Mouse (Mus musculus) liver, postnatal 0 days (tissue): ENCODE results near the gene Vtn. TPM values are rescaled to one million over a fixed set of nuclear protein-coding genes. Genes with fewer than 3 reads are reported as not detected.

ENCODE experiments used
- ATAC-seq: fragments of 200-750 bp; cut with Nextera tagmentation; 2 replicates; pipeline ENCODE4 v1.8.0; 2017; ENCODE audit warnings: mild to moderate bottlenecking, moderate library complexity
- DNase-seq: peaks from one replicate; pipeline ENCODE4 v3.0.0-alpha.2; 2016
- H3K27ac ChIP-seq: fragments of 300-500 bp; sonication (generic); 2 replicates; pipeline ENCODE4 v1.5.1; 2014; ENCODE audit warnings: antibody characterized with exemption, moderate library complexity, mild to moderate bottlenecking, low read depth
- H3K27me3 ChIP-seq: fragments of 300-500 bp; sonication (generic); 2 replicates; pipeline ENCODE4 v1.6.1; 2014; ENCODE audit warnings: low read length, control low read depth, mixed read lengths; ENCODE audit not compliant: insufficient read depth
- H3K36me3 ChIP-seq: fragments of 300-500 bp; sonication (generic); replicated peaks from 2 replicates; pipeline ENCODE4 v1.6.1; 2014; ENCODE audit warnings: mild to moderate bottlenecking, control low read depth, low read length, moderate library complexity, mixed read lengths; ENCODE audit not compliant: insufficient read depth
- H3K4me1 ChIP-seq: fragments of 300-500 bp; sonication (generic); 2 replicates; pipeline ENCODE4 v1.6.1; 2014; ENCODE audit warnings: antibody characterized with exemption, mild to moderate bottlenecking, control low read depth; ENCODE audit not compliant: insufficient read depth
- H3K4me2 ChIP-seq: fragments of 300-500 bp; sonication (generic); 2 replicates; pipeline ENCODE4 v1.6.1; 2014; ENCODE audit warnings: low read depth, mild to moderate bottlenecking, low read length, moderate library complexity, mixed read lengths
- H3K4me3 ChIP-seq: fragments of 300-500 bp; sonication (generic); 2 replicates; pipeline ENCODE4 v1.5.1; 2014; ENCODE audit warnings: low read depth, low read length
- H3K9ac ChIP-seq: fragments of 300-500 bp; sonication (generic); replicated peaks from 2 replicates; pipeline ENCODE4 v1.6.1; 2014; ENCODE audit warnings: mild to moderate bottlenecking, moderate library complexity
- H3K9me3 ChIP-seq: fragments of 300-500 bp; sonication (generic); 2 replicates; pipeline ENCODE4 v1.6.1; 2016; ENCODE audit warnings: mild to moderate bottlenecking, control low read depth, low read length, mixed read lengths
- CTCF ChIP-seq: sonication (generic); IDR thresholded peaks from 2 replicates; pipeline ENCODE4 v1.5.1; 2016; ENCODE audit warnings: antibody characterized with exemption, low read depth
- EP300 ChIP-seq: IDR thresholded peaks from 2 replicates; pipeline ENCODE4 v1.6.1; 2016; ENCODE audit warnings: antibody characterized with exemption, low read depth, mild to moderate bottlenecking
- WGBS: fragments of 180-500 bp; shearing (Covaris S2); extraction: QIAGEN DNeasy Blood & Tissue Kit; methylation state at CpG from one replicate; pipeline ENCODE4 v1.1.7; 2014; ENCODE audit not compliant: insufficient replicate concordance; 5-methylcytosine and 5-hydroxymethylcytosine counted together
- polyA plus RNA-seq: library from polyadenylated mRNA; unstranded; fragments of >200 nt; fragmentation: Nextera tagmentation; extraction: Ambion mirVana; gene quantifications from 2 replicates; pipeline ENCODE4 v1.2.1, GENCODE M21; 2015

Gene Vtn
- polyA plus RNA-seq, 1 experiment from 2014 or later, result 2,013 TPM

GRCm38 (mm10) chr11:78549491-78549987 is 50.6 kb downstream of the Vtn start:
- H3K4me2 ChIP-seq, result peak overlapping the region; percentile 99
- ATAC-seq, result peak; percentile 9; the same call in 1 of the 2 replicates
- H3K9ac ChIP-seq, result peak overlapping the region; percentile 82
- H3K4me3 ChIP-seq, result peak overlapping the region; percentile 83
- TF ChIP-seq CTCF (no peak), EP300 (0 out of 2 replicates have a peak, but pooled peaks have one; percentile 8)
- no peaks in the 10 kb centered on the region for H3K9me3 ChIP-seq
- 0 out of 2 replicates have a peak, but pooled peaks cover 2% of the 10 kb centered on the region for H3K36me3 ChIP-seq
- WGBS, result 8% methylated on average over 5 of the region's 5 CpGs
- H3K27me3 ChIP-seq, result no peaks in the 10 kb centered on the region
- DNase-seq, result no peak
- peaks cover 21% of the 10 kb centered on the region for H3K4me1 ChIP-seq
- peak overlapping the region; percentile 92 for H3K27ac ChIP-seq

DNA sequence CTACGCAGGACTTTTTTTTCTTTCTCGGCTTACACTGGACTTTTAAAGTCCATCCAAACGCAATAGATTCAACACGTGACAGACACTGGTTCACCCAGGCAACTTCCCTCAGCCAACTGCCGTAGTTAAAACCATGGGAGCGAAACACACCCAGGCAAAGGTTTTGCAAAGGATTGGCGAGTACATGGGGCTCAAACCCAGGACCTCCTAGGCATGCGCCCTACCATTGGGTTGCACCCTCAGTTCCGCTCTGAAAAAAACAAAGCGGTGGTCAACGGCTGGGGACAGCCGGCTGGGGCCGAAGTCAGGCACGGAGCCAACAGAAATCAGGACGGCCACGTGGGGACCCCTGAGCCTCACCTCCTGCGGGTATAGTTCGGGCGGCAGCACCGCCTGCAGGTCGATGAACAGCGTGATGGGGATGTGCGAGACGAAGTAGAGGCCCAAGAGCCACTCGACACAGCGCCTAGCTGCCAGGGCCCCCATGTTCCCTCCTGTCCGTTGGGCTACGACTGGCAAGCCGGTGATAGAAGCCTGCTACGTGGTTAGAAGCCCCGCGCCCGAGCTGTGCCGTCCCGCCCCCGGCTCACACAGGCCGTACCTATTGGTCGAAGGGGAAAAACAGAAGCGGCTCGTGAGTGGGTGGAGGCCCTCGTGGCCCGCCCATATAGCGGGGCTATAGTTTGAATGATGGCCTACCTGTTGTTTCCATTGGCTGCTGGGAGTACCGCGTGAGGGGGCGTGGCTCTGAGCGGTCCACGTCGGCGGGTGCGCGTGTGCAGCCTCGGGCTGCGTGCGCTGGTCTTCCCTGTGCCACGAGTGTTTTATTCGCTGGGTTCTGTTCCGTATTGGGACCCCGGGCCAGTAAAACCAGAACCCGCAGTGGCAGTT is 51.5 kb downstream of the Vtn start, which contains the start of gene Tmem97:
Gene Tmem97, minus strand, starts transcription at position 610 of the 891 bp plus-strand sequence.
- H3K4me2 ChIP-seq, result peak within 1 kb of the TSS; percentile 99
- H3K4me3 ChIP-seq, result peak within 1 kb of the TSS; percentile 83
- H3K9me3 ChIP-seq, result no peaks in the 10 kb centered on the region
- peak within 1 kb of the TSS; percentile 92 for H3K27ac ChIP-seq
- no peaks in the 10 kb centered on the region for H3K27me3 ChIP-seq
- under 1% methylated on average over 60 of the region's 60 CpGs for WGBS
- peaks cover 21% of the 10 kb centered on the region for H3K4me1 ChIP-seq
- TF ChIP-seq EP300, result no peak; the same call in 1 of the 2 replicates
- TF ChIP-seq CTCF, result peak; percentile 44
- peak; percentile 99 for ATAC-seq
- H3K36me3 ChIP-seq, result 0 out of 2 replicates have a peak, but pooled peaks cover 2% of the 10 kb centered on the region
- DNase-seq, result peak; percentile 96
- peak within 1 kb of the TSS; percentile 82 for H3K9ac ChIP-seq

DNA sequence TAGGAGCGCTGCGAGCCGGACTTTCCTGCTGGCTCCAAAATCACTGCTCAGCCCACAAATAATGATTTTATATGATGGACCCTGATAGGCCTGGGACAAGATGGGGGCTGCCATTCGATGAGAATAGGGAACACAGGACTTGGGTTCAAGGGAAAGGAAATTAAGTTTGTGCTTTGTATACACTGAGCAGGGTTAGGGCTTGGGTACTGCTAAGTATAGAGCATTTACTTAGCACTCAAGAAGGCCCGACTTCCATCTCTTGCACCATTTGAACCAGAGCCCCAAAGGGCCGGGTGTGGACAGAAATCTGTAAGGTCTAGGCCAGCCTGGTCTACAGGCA is 52.1 kb downstream of the Vtn start:
- TF ChIP-seq EP300 (no peak), CTCF (no peak)
- 31% methylated on average over 6 of the region's 6 CpGs for WGBS
- ATAC-seq (no peak), DNase-seq (no peak)
- H3K4me2 ChIP-seq, result peak overlapping the region; percentile 99
- peak overlapping the region; percentile 83 for H3K4me3 ChIP-seq
- H3K36me3 ChIP-seq, result no peaks in the 10 kb centered on the region
- peaks cover 23% of the 10 kb centered on the region for H3K4me1 ChIP-seq
- H3K27me3 ChIP-seq, result no peaks in the 10 kb centered on the region
- no peak overlapping the region for H3K9ac ChIP-seq
- no peak overlapping the region for H3K27ac ChIP-seq
- no peaks in the 10 kb centered on the region for H3K9me3 ChIP-seq

Other genes with a start within 250 kb of the Vtn start
- 29.6 and 32.7 TPM in 2 replicates for gene 2610507B11Rik, start 237.3 kb upstream of the Vtn start, polyA plus RNA-seq
- gene BC030499, start 208.2 kb upstream of the Vtn start, polyA plus RNA-seq, result 0.07 TPM in 1 of 2 replicates, not detected in the other
- gene Spag5, start 197.6 kb upstream of the Vtn start, polyA plus RNA-seq, result 9.8 and 11.4 TPM in 2 replicates
- 12.1 and 15.4 TPM in 2 replicates for gene Aldoc, start 176.1 kb upstream of the Vtn start, polyA plus RNA-seq
- 33.1 and 34.6 TPM in 2 replicates for gene Pigs, start 170.7 kb upstream of the Vtn start, polyA plus RNA-seq
- 63.7 and 77.0 TPM in 2 replicates for gene Unc119, start 155.6 kb upstream of the Vtn start, polyA plus RNA-seq
- gene Foxn1, start 112.5 kb upstream of the Vtn start, polyA plus RNA-seq, result not detected in 2 replicates
- 0.07 and 0.08 TPM in 2 replicates for gene Slc13a2, start 76.9 kb upstream of the Vtn start, polyA plus RNA-seq
- 20.5 and 22.3 TPM in 2 replicates for gene Slc46a1, start 33.4 kb upstream of the Vtn start, polyA plus RNA-seq
- gene Sarm1, start 1.3 kb upstream of the Vtn start, polyA plus RNA-seq, result 0.14 and 0.21 TPM in 2 replicates
- gene Sebox, start 4.4 kb downstream of the Vtn start, polyA plus RNA-seq, result 0.11 and 0.16 TPM in 2 replicates
- 21.1 TPM in 2 replicates for gene Tmem199, start 13.1 kb downstream of the Vtn start, polyA plus RNA-seq
- 94.2 and 96.6 TPM in 2 replicates for gene Poldip2, start 13.1 kb downstream of the Vtn start, polyA plus RNA-seq
- 12.9 and 13.1 TPM in 2 replicates for gene Tnfaip1, start 37.2 kb downstream of the Vtn start, polyA plus RNA-seq
- gene Ift20, start 37.3 kb downstream of the Vtn start, polyA plus RNA-seq, result 82.3 and 85.1 TPM in 2 replicates
- gene Tmem97, start 51.7 kb downstream of the Vtn start, polyA plus RNA-seq, result 79.2 and 81.5 TPM in 2 replicates
- 5.2 and 6.1 TPM in 2 replicates for gene Nlk, start 198.3 kb downstream of the Vtn start, polyA plus RNA-seq